Mouse (Mus musculus) neural tube, embryonic 14.5 days (tissue): ENCODE results near the gene Ubxn4. TPM values are rescaled to one million over a fixed set of nuclear protein-coding genes. Genes with fewer than 3 reads are reported as not detected.
A peak's percentile ranks its signal among the peaks of the same experiment; 100 is the strongest.
"Not testable (repeated sequence)": the region's sequence is repeated elsewhere in the genome, so short reads cannot be mapped to it uniquely, and the experiment has no call there.

Experiments
- ATAC-seq: fragments of 200-750 bp; cut with Nextera tagmentation; 2 replicates; pipeline ENCODE4 v1.8.0; 2017; ENCODE audit warnings: low read depth, mild to moderate bottlenecking, moderate TSS enrichment, moderate library complexity
- H3K27ac ChIP-seq: fragments of 300-500 bp; sonication (generic); 2 replicates; pipeline ENCODE4 v1.5.1; 2014; ENCODE audit warnings: low read depth, mild to moderate bottlenecking, control low read depth, low read length, moderate library complexity, mixed read lengths
- H3K27me3 ChIP-seq: fragments of 300-500 bp; sonication (generic); 2 replicates; pipeline ENCODE4 v1.6.1; 2014; ENCODE audit warnings: low read length; ENCODE audit not compliant: control insufficient read depth, insufficient read depth
- H3K36me3 ChIP-seq: fragments of 300-500 bp; sonication (generic); 2 replicates; pipeline ENCODE4 v1.6.1; 2014; ENCODE audit warnings: low read length, mixed read lengths; ENCODE audit not compliant: control insufficient read depth, insufficient read depth
- H3K4me1 ChIP-seq: fragments of 300-500 bp; sonication (generic); 2 replicates; pipeline ENCODE4 v1.6.1; 2014; ENCODE audit warnings: low read length; ENCODE audit not compliant: control insufficient read depth, insufficient read depth
- H3K4me2 ChIP-seq: fragments of 300-500 bp; sonication (generic); 2 replicates; pipeline ENCODE4 v1.6.1; 2014; ENCODE audit warnings: mild to moderate bottlenecking, low read depth, low read length, control low read depth
- H3K4me3 ChIP-seq: fragments of 300-500 bp; sonication (generic); 2 replicates; pipeline ENCODE4 v1.5.1; 2014; ENCODE audit warnings: low read depth, low read length, control low read depth, mixed read lengths
- H3K9ac ChIP-seq: fragments of 300-500 bp; sonication (generic); replicated peaks from 2 replicates; pipeline ENCODE4 v1.6.1; 2014; ENCODE audit warnings: low read depth, mild to moderate bottlenecking, control low read depth, low read length, mixed read lengths
- H3K9me3 ChIP-seq: fragments of 300-500 bp; sonication (generic); 2 replicates; pipeline ENCODE4 v1.6.1; 2016; ENCODE audit warnings: low read length; ENCODE audit not compliant: control insufficient read depth
- WGBS: fragments of 180-500 bp; shearing (Covaris S2); extraction: QIAGEN DNeasy Blood & Tissue Kit; methylation state at CpG from one replicate; pipeline ENCODE4 v1.1.7; 2014; 5-methylcytosine and 5-hydroxymethylcytosine counted together
- polyA plus RNA-seq: library from polyadenylated mRNA; unstranded; fragments of >200 nt; fragmentation: Nextera tagmentation; extraction: Ambion mirVana; gene quantifications from 2 replicates; pipeline ENCODE4 v1.2.1, GENCODE M21; 2014

The Ubxn4 gene
- polyA plus RNA-seq, 1 experiment from 2014 or later, result 71.7 TPM

DNA sequence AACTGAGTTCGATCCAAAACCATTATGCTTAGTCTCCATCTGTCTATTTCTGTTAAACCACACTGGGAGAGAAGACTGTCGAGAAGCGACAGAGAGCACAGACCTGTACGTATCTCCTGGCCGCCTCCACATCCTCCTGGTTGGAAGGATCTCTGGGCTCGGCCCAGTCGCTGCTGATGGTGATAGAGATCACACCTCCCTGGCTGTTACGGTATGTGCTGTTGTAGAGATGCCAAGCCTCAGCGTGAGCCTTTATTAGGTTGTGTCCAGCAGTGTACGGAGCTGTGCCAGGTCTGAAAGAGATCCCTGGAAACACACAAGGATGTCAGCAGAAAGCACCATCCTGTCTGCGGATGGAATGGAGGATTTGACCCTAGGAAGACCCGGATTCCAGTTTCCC, 49.8 kb downstream of the Ubxn4 start:
- no peak overlapping the region for H3K9ac ChIP-seq
- H3K27ac ChIP-seq, result no peak overlapping the region
- no peaks in the 10 kb centered on the region for H3K9me3 ChIP-seq
- no peak overlapping the region for H3K4me3 ChIP-seq
- H3K36me3 ChIP-seq, result no peaks in the 10 kb centered on the region
- no peak overlapping the region for H3K4me2 ChIP-seq
- 89% methylated on average over 12 of the region's 12 CpGs for WGBS
- H3K27me3 ChIP-seq, result no peaks in the 10 kb centered on the region
- H3K4me1 ChIP-seq, result no peaks in the 10 kb centered on the region
- ATAC-seq, result no peak

DNA sequence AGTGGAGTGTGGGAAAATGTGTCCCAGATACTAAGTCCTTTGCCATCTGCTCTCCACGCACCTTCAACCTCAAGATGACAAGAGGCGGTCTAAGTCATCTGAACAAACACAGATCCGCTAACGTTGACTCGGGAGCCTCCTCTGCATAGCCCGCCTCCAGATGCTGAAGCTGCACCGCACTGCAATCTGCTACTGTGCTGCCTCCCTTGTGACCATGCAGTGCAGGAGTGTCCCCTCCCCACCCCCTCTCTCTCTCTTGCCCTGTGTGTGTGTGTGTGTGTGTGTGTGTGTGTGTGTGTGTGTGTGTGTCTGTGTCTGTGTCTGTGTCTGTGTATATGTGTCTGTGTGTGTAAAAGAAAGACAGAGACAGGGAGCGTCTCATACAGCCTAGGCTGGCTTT, 51.5 kb downstream of the Ubxn4 start:
- 82% methylated on average over 8 of the region's 8 CpGs for WGBS
- Histone ChIP-seq H3K27me3 (no peaks in the 10 kb centered on the region), H3K4me3 (no peak overlapping the region), H3K9ac (no peak overlapping the region), H3K36me3 (no peaks in the 10 kb centered on the region), H3K4me1 (no peaks in the 10 kb centered on the region), H3K9me3 (no peaks in the 10 kb centered on the region), H3K4me2 (no peak overlapping the region), H3K27ac (no peak overlapping the region)
- ATAC-seq, result no peak; the same call in 1 of the 2 replicates

DNA sequence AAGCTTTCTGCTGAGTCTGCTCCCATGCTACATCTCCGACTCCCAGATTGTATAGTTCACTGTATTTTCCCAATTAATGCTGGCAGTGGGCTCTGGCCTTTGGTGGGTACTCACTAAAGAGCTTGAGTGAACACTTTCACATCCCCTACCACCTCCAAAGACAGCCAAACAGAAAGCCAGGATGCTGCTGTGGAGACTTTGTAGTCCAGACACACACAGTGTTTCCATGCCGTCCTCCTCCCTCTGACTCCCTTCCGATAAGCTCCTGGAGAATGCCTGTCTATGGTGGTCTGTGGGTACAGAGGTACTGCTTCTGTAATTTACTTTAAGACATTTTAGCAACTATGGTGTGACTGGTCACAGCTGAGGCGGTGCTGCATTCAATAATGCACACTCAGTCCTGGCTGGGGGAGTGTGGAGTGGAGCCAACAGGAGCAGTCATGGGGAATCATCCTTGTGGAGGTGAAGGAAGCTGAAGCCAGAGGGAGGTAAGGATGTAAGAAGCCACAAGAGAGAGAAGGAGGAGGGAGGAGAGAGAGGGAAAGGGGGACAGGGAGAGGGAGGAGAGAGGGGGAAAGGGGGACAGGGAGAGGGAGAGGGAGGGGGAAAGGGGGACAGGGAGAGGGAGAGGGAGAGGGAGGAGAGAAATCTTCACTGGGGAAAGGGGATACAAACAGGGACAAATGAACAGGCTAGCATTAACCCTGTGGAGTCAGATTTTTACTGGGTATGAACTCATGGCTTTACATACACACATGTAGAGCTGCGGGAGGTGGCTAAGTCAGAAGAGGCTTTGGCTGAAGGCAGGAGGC, 52.2 kb downstream of the Ubxn4 start:
- no peaks in the 10 kb centered on the region for H3K36me3 ChIP-seq
- H3K9ac ChIP-seq, result no peak overlapping the region
- H3K9me3 ChIP-seq, result no peaks in the 10 kb centered on the region
- peak; percentile 25; the same call in 1 of the 2 replicates for ATAC-seq
- H3K4me2 ChIP-seq, result no peak overlapping the region
- no peak overlapping the region for H3K4me3 ChIP-seq
- no peaks in the 10 kb centered on the region for H3K4me1 ChIP-seq
- H3K27ac ChIP-seq, result no peak overlapping the region
- 66% methylated on average over 5 of the region's 5 CpGs for WGBS
- no peaks in the 10 kb centered on the region for H3K27me3 ChIP-seq

DNA sequence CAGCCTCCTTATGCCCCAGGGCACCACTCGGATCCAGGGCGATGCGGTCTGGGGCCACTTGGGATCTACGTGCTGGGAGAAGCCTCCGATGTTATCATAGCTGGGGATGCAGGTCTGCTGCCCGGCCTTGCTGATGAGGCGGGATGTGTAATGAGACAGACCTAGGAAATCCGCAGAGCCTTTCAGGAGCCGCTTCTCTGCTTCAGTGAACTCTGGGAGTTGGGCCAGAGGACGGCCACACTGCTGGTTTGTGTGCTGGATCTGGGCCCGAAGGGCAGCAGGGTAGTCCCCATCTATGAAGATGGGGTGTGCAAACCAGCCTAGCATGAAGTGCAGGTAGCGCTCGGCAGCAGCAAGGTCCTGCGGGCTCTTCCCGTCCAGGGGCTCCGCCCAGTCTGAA, 60.1 kb downstream of the Ubxn4 start:
- H3K4me2 ChIP-seq, result no peak overlapping the region
- H3K4me1 ChIP-seq, result no peaks in the 10 kb centered on the region
- no peak overlapping the region for H3K27ac ChIP-seq
- no peaks in the 10 kb centered on the region for H3K36me3 ChIP-seq
- no peaks in the 10 kb centered on the region for H3K27me3 ChIP-seq
- H3K9me3 ChIP-seq, result no peaks in the 10 kb centered on the region
- 81% methylated on average over 16 of the region's 16 CpGs for WGBS
- H3K9ac ChIP-seq, result no peak overlapping the region
- no peak overlapping the region for H3K4me3 ChIP-seq
- ATAC-seq, result peak; percentile 38; the same call in 1 of the 2 replicates

DNA sequence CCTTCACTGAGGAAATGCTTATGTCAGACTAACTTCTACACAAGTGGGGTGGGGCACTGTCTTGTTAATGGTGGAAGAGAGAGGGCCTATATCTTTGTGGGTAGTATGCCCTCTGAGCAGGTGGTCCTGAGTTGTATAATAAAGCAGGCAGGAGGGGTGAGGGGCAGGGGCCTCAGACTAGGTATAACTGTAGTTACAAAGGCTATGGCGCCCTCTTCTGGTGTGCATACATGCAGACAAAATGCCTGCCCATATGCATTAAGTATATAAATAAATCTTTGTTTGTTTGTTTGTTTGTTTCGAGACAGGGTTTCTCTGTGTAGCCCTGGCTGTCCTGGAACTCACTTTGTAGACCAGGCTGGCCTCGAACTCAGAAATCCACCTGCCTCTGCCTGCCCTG, 65.3 kb downstream of the Ubxn4 start:
- H3K4me3 ChIP-seq, result no peak overlapping the region
- H3K36me3 ChIP-seq, result no peaks in the 10 kb centered on the region
- no peaks in the 10 kb centered on the region for H3K4me1 ChIP-seq
- no peaks in the 10 kb centered on the region for H3K27me3 ChIP-seq
- 87% methylated on average over 3 of the region's 3 CpGs for WGBS
- no peak overlapping the region for H3K27ac ChIP-seq
- no peak overlapping the region for H3K4me2 ChIP-seq
- ATAC-seq, result no peak
- no peaks in the 10 kb centered on the region for H3K9me3 ChIP-seq
- no peak overlapping the region for H3K9ac ChIP-seq

DNA sequence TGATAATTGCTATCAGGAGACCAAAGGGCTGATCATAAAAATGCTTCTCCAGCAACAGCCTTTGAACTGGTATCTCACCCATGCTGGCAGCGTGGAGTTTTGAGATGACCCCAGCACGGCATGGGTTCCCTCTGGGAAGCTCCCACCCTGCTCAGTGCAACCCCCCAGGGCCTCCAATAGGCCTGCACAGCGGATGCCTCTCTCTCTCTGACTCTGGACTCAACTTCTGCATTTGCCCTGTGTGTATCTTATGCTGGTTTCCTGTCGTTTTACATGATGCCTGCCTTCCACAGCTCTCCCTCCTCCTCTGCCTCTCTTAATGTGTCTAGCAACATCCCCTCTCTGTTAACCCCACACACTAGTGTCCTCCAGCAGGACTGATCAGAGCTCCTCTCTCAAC, 70.9 kb downstream of the Ubxn4 start:
- Histone ChIP-seq H3K4me1 (no peaks in the 10 kb centered on the region), H3K27ac (no peak overlapping the region), H3K36me3 (no peaks in the 10 kb centered on the region), H3K27me3 (no peaks in the 10 kb centered on the region), H3K9ac (no peak overlapping the region), H3K4me3 (no peak overlapping the region), H3K9me3 (no peaks in the 10 kb centered on the region), H3K4me2 (no peak overlapping the region)
- WGBS, result 72% methylated on average over 4 of the region's 4 CpGs
- ATAC-seq, result no peak

DNA sequence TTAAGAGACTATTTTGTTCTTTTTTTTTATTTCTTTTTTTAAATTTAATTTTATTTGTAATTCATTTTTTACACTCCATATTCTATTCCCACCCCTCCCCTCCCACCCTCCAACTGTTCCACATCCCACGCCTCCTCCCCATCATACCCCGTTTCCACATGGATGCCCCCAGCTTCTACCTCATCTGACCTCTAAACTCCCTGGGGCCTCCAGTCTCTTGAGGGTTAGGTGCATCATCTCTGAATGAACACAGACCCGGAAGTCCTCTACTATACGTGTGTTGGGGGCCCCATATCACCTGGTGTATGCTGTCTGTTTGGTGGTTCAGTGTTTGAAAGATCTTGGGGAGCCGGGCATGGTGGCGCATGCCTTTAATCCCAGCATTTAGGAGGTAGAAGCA, 75.5 kb downstream of the Ubxn4 start:
- H3K27ac ChIP-seq, H3K9me3 ChIP-seq, H3K4me1 ChIP-seq, H3K36me3 ChIP-seq, H3K4me2 ChIP-seq, H3K27me3 ChIP-seq, H3K4me3 ChIP-seq, H3K9ac ChIP-seq, ATAC-seq: not testable (repeated sequence)
- WGBS, result 91% methylated on average over 6 of the region's 6 CpGs

DNA sequence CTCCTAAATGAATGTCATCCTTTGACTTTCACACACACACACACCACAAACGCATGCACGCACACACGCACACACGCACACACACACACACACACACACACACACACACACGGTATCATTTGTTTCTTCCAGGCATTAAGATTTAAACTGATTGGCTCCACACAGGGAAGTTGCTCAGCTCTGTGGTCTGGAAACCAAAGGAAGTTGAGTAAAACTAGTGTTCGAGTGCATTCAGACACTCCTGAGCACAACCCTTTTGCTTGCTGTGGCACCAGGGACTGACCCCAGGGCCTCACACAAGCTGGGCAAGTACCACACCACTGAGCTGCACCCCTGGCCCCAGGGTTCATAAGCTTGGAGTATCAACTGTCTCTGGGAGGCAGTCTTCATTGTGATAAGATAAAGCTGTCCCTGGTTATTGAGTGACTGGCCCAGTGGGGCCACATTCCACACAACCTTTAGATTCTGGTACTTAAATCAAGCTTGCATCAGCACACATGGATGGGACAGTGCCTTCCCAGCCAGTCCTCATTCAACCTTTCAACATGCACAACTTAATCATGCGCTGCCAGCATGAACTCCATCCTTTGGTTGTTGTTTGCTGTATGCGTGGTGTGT, 79.4 kb downstream of the Ubxn4 start:
- no peaks in the 10 kb centered on the region for H3K27me3 ChIP-seq
- no peaks in the 10 kb centered on the region for H3K4me1 ChIP-seq
- H3K4me3 ChIP-seq, result no peak overlapping the region
- H3K36me3 ChIP-seq, result no peaks in the 10 kb centered on the region
- no peak overlapping the region for H3K4me2 ChIP-seq
- H3K9ac ChIP-seq, result no peak overlapping the region
- no peak overlapping the region for H3K27ac ChIP-seq
- WGBS, result 94% methylated on average over 8 of the region's 8 CpGs
- ATAC-seq, result no peak
- no peaks in the 10 kb centered on the region for H3K9me3 ChIP-seq

DNA sequence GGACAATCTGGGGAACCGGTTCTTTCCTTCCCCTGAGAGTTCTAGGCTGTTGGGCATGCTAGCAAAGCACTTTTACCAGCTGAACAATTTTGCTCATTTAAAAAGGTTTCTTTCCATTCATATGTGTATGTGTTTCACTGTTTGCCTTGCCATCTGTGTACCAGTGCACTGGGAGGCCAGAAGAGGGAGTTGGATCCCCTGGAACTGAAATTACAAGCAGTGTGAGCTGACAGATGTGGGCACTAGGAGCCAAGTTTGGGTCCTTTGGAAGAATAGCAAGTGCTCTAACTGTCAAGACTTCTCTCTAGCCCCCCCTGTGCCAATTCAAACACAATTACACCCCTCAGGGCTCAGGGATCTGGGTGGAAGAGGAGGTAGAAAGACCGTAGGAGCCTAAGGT, 81.0 kb downstream of the Ubxn4 start:
- H3K36me3 ChIP-seq, result no peaks in the 10 kb centered on the region
- WGBS, result 92% methylated on average over 2 of the region's 2 CpGs
- H3K27ac ChIP-seq, result no peak overlapping the region
- H3K4me1 ChIP-seq, result no peaks in the 10 kb centered on the region
- no peaks in the 10 kb centered on the region for H3K27me3 ChIP-seq
- no peak overlapping the region for H3K4me2 ChIP-seq
- H3K9me3 ChIP-seq, result no peaks in the 10 kb centered on the region
- no peak overlapping the region for H3K4me3 ChIP-seq
- no peak overlapping the region for H3K9ac ChIP-seq
- no peak for ATAC-seq
